Mouse (Mus musculus): ENCODE data around the gene 4930451I11Rik. TPM values are rescaled to one million over a fixed set of nuclear protein-coding genes. Genes with fewer than 3 reads are reported as not detected.

Gene 4930451I11Rik
- total and polyA plus RNA-seq, 3 experiments = not detected

DNA sequence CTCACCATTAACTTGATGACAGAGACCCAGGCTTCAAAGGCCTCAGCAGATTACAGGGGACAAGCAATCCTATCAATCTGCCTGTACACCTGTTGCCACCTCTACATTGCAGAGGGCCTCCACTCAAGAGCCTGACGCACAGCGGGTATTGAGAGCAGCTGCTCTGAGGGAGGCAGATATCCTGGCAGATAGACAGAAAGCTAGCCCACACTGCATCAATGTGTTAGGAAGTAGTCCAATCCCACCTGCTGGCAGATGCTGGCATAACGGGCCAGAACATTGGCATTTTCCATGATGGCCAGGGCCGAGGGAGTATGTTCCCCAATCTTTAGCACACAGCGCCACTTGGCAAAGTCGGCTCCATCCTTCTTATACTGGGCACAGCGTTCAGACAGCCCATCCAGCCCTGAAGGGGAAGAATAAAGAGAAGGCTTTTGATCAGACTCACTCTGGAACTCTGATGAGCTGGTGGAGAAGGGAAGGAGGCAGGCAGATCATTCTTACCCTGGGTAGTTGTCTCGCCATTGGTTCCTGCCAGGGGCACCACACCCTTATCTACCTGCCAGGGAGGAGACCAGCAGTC lies 35.0 kb downstream of the 4930451I11Rik start:
- Histone ChIP-seq H3K9ac (ENCODE audit: control insufficient read depth, low read depth, low read length, poor library complexity, severe bottlenecking) (peak overlapping the region; percentile 96), H3K79me2 (ENCODE audit: control insufficient read depth, insufficient read depth, low read length, poor library complexity) (peaks cover 43% of the 10 kb centered on the region), H3K27ac (ENCODE audit: control insufficient read depth, low read depth, low read length) (no peak overlapping the region), H3K9me3 (replicated peaks; ENCODE audit: insufficient read depth, low read length) (no peaks in the 10 kb centered on the region), H3K4me3 (ENCODE audit: control insufficient read depth in 1 of 2, insufficient read depth in 1 of 2, low read depth in 2 of 2, low read length in 2 of 2) (peak overlapping the region; percentile 87 to 95), H3K27me3 (ENCODE audit: control insufficient read depth in 1 of 2, insufficient read depth in 2 of 2, low read length in 2 of 2) (no peaks in the 10 kb centered on the region), H3K36me3 (ENCODE audit: control insufficient read depth in 1 of 2, insufficient read depth in 2 of 2, low read length in 2 of 2) (peaks cover 13 to 32% of the 10 kb centered on the region in 2 experiments), H3K4me1 (ENCODE audit: control insufficient read depth in 1 of 2, insufficient read depth in 2 of 2, low read length in 2 of 2) (peaks cover 2 to 28% of the 10 kb centered on the region in 2 experiments)
- no peak for TF ChIP-seq ZC3H11A (IDR thresholded peaks at IDR 0.05; ENCODE audit: low read depth, low read length)
- TF ChIP-seq BHLHE40 (IDR thresholded peaks at IDR 0.05; ENCODE audit: borderline replicate concordance, low read depth, low read length) = no peak
- TF ChIP-seq POLR2AphosphoS2 (IDR thresholded peaks at IDR 0.05; ENCODE audit: low read length) = peak; percentile 45; the same call in 1 of the 2 replicates
- TF ChIP-seq ETS1 (IDR thresholded peaks at IDR 0.05; ENCODE audit: low read depth, low read length) = no peak
- peak in 2 of 3 experiments; percentile 19 to 23; a peak in 1 of 6 replicates for TF ChIP-seq CTCF (IDR thresholded peaks at IDR 0.05 in 2 of 3, conservative IDR thresholded peaks at IDR 0.05 in 1 of 3; ENCODE audit: control insufficient read depth in 1 of 3, insufficient read depth in 1 of 3, low read depth in 2 of 3, low read length in 3 of 3, poor library complexity in 1 of 3, severe bottlenecking in 1 of 3)
- no peak for TF ChIP-seq HCFC1 (IDR thresholded peaks at IDR 0.05; ENCODE audit: low read depth, low read length)
- DNase-seq (ENCODE audit: low read depth, low spot score) = peak; percentile 54

DNA sequence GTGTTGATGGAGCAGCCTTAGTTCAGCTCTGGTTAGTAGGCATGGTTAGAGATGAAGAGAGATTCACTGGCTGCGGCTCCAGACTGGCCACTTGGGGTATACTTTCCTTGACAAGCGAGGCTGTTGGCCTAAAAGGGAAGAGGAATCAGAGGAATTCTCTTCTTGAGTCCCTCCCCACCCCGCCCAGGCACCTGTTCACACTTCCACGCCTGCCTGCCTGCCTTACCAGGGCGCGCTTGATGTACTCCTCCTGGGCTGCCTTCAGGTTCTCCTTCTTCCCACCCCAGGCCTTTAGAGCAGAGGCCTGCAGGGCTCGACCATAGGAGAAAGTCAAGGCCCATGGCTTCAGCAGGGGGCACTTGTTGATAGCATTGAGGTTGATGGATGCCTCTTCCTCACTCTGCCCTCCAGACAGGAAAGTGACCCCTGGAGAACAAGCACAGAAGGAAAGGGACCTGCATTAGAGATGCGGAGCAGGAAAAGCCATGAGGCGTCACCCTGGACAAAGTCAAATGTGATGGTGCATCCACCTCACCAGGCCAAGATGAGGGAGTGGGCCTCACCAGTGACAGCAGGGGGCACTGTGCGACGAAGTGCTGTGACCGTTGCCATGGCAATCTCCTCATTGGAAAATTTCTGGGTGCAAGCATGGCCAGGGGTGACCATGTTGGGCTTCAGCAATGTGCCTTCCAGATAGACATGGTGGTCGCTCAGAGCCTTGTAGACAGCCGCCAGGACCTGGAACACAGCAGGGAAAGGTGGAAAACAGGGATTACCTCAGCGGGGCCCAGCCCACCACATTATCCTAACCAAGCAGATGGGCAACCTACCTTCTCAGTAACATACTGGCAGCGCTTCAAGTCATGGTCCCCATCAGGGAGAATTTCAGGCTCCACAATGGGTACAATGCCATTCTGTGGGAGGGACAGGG lies 35.8 kb downstream of the 4930451I11Rik start:
- DNase-seq (ENCODE audit: low read depth, low spot score) = no peak
- no peak overlapping the region for H3K27ac ChIP-seq (ENCODE audit: control insufficient read depth, low read depth, low read length)
- no peaks in the 10 kb centered on the region for H3K9me3 ChIP-seq (replicated peaks; ENCODE audit: insufficient read depth, low read length)
- peaks cover 0 to 26% of the 10 kb centered on the region in 2 experiments; a peak in 3 of 4 replicates for H3K4me1 ChIP-seq (ENCODE audit: control insufficient read depth in 1 of 2, insufficient read depth in 2 of 2, low read length in 2 of 2)
- peaks cover 48% of the 10 kb centered on the region for H3K79me2 ChIP-seq (ENCODE audit: control insufficient read depth, insufficient read depth, low read length, poor library complexity)
- H3K4me3 ChIP-seq (ENCODE audit: control insufficient read depth in 1 of 2, insufficient read depth in 1 of 2, low read depth in 2 of 2, low read length in 2 of 2) = no peak overlapping the region; a peak in 1 of 4 replicates
- no peak overlapping the region for H3K9ac ChIP-seq (ENCODE audit: control insufficient read depth, low read depth, low read length, poor library complexity, severe bottlenecking)
- H3K36me3 ChIP-seq (ENCODE audit: control insufficient read depth in 1 of 2, insufficient read depth in 2 of 2, low read length in 2 of 2) = peaks cover 13 to 29% of the 10 kb centered on the region in 2 experiments
- no peaks in the 10 kb centered on the region for H3K27me3 ChIP-seq (ENCODE audit: control insufficient read depth in 1 of 2, insufficient read depth in 2 of 2, low read length in 2 of 2)
- TF ChIP-seq MXI1 (IDR thresholded peaks at IDR 0.05; ENCODE audit: low read depth, low read length) (no peak), SIN3A (IDR thresholded peaks at IDR 0.05; ENCODE audit: low read length) (peak; percentile 35; the same call in 1 of the 2 replicates), NRF1 (IDR thresholded peaks at IDR 0.05; ENCODE audit: insufficient read depth, low read depth, low read length, poor library complexity, severe bottlenecking) (no peak), TCF12 (IDR thresholded peaks at IDR 0.05; ENCODE audit: low read depth, low read length) (no peak), MAX (IDR thresholded peaks at IDR 0.05; ENCODE audit: low read length) (no peak), CHD1 (IDR thresholded peaks at IDR 0.05; ENCODE audit: low read depth, low read length) (0 out of 2 replicates have a peak, but pooled peaks have one; percentile 1), GABPA (IDR thresholded peaks at IDR 0.05; ENCODE audit: low read depth, low read length) (no peak), CTCF (IDR thresholded peaks at IDR 0.05 in 2 of 3, conservative IDR thresholded peaks at IDR 0.05 in 1 of 3; ENCODE audit: control insufficient read depth in 1 of 3, insufficient read depth in 1 of 3, low read depth in 2 of 3, low read length in 3 of 3, poor library complexity in 1 of 3, severe bottlenecking in 1 of 3) (peak; percentile 9 to 49 (median 24); a peak in 4 of 6 replicates), POLR2AphosphoS2 (IDR thresholded peaks at IDR 0.05; ENCODE audit: low read length) (no peak), MYC (IDR thresholded peaks at IDR 0.05; ENCODE audit: low read depth, low read length) (no peak)

Measured in MEL (cell line).